Mouse (Mus musculus): ENCODE measurements at regions not wholly inside any gene's neighbourhood (a gene's known extent, or its start where the extent isn't known, plus 50 kb on each side); places are given as distances from the start of the nearest gene placed in this dataset.
"Not testable (repeated sequence)": the region's sequence is repeated elsewhere in the genome, so short reads cannot be mapped to it uniquely, and the experiment has no call there.

- not testable (repeated sequence) for DNase-seq
Observed at GRCm38 (mm10) chr12:23325756-23326155, 454.3 kb downstream of the Gm10330 start.

GRCm38 (mm10) chr12:23315186-23315585 lies 464.9 kb downstream of the Gm10330 start:
- DNase-seq: peak in 1 of 2 experiments; percentile 24

All from lung, postnatal 4 days (tissue).